In genomic region chr6:17943877-17944617, GRCm38 (mm10) we compare ENCODE assay signal across 13 mouse cellular contexts.
A peak's percentile ranks its signal among the peaks of the same experiment; 100 is the strongest.
DNase-seq lines count a peak whose midpoint lies in the region; ATAC-seq lines count a peak whose summit lies in the region.
"Had no signal": no experiment of that assay in that cellular context is flagged by ENCODE, and none has a peak within 500 bp of the region (broad histone marks: within the 10 kb centered on the region; RNA-seq: fewer than 3 reads in every experiment).

No protein-coding gene starts in this region.

- H3K27me3 ChIP-seq in forebrain, embryonic 11.5 days (ENCODE audit: control insufficient read depth, insufficient read depth, low read length), result no peaks in the 10 kb centered on the region
- H3K27me3 ChIP-seq in forebrain, embryonic 10.5 days (ENCODE audit: poor library complexity, severe bottlenecking), result no peaks in the 10 kb centered on the region
- no peaks in the 10 kb centered on the region for H3K27me3 ChIP-seq in intestine, embryonic 14.5 days (replicated peaks; ENCODE audit: control insufficient read depth, insufficient read depth, low read length)
- H3K27me3 ChIP-seq in hindbrain, embryonic 16.5 days (replicated peaks; ENCODE audit: control insufficient read depth, insufficient read depth, low read length), result no peaks in the 10 kb centered on the region
- H3K27me3 ChIP-seq: liver, embryonic 12.5 days had no signal

- WGBS in forebrain, embryonic 11.5 days, result 91% methylated on average over 9 of the region's 9 CpGs
- 86% methylated on average over 9 of the region's 9 CpGs for WGBS in forebrain, embryonic 10.5 days
- WGBS in intestine, embryonic 14.5 days, result 41% methylated on average over 9 of the region's 9 CpGs
- WGBS in hindbrain, embryonic 16.5 days, result 77% methylated on average over 9 of the region's 9 CpGs

- H3K4me1 ChIP-seq in forebrain, embryonic 11.5 days (replicated peaks; ENCODE audit: control insufficient read depth, insufficient read depth, low read length), result no peaks in the 10 kb centered on the region
- no peaks in the 10 kb centered on the region for H3K4me1 ChIP-seq in forebrain, embryonic 10.5 days
- 0 out of 2 replicates have a peak, but pooled peaks cover 4% of the 10 kb centered on the region for H3K4me1 ChIP-seq in intestine, embryonic 14.5 days (replicated peaks; ENCODE audit: control insufficient read depth, insufficient read depth, low read length)
- no peaks in the 10 kb centered on the region for H3K4me1 ChIP-seq in hindbrain, embryonic 16.5 days (ENCODE audit: control insufficient read depth, insufficient read depth, low read depth, low read length)

- no peak overlapping the region for H3K4me2 ChIP-seq in forebrain, embryonic 11.5 days (ENCODE audit: low read depth, low read length, severe bottlenecking)
- H3K4me2 ChIP-seq in intestine, embryonic 14.5 days (ENCODE audit: low read length), result no peak overlapping the region
- H3K4me2 ChIP-seq in hindbrain, embryonic 16.5 days (ENCODE audit: low read length), result no peak overlapping the region
- H3K4me2 ChIP-seq: liver, embryonic 12.5 days had no signal

- H3K27ac ChIP-seq in forebrain, embryonic 11.5 days (ENCODE audit: low read depth, low read length), result no peak overlapping the region
- H3K27ac ChIP-seq in forebrain, embryonic 10.5 days, result no peak overlapping the region
- H3K27ac ChIP-seq in intestine, embryonic 14.5 days (ENCODE audit: low read depth), result no peak overlapping the region
- no peak overlapping the region for H3K27ac ChIP-seq in hindbrain, embryonic 16.5 days (ENCODE audit: low read depth, low read length)
- H3K27ac ChIP-seq: liver, embryonic 12.5 days had no signal

- DNase-seq in forebrain, embryonic 11.5 days (ENCODE audit: low spot score), result peak; percentile 17
- no peak for DNase-seq in forebrain, embryonic 10.5 days (ENCODE audit: extremely low spot score, low spot score)
- DNase-seq in heart, postnatal 4 days, result peak; percentile 32
- DNase-seq in heart, postnatal 36 days, result no peak
- no peak for DNase-seq in intestine, embryonic 14.5 days (ENCODE audit: low spot score)
- DNase-seq in lung, postnatal 25 days (ENCODE audit: low spot score), result peak; percentile 47
- DNase-seq in embryo, embryonic 10.5 days (ENCODE audit: low spot score), result no peak
- DNase-seq: adrenal gland, adult 2 months; cerebellum, adult 2 months; gastrocnemius, postnatal 10 days; kidney, postnatal 10 days had no signal

- H3K9me3 ChIP-seq in forebrain, embryonic 11.5 days (ENCODE audit: control insufficient read depth, low read length), result no peaks in the 10 kb centered on the region
- no peaks in the 10 kb centered on the region for H3K9me3 ChIP-seq in forebrain, embryonic 10.5 days
- H3K9me3 ChIP-seq in intestine, embryonic 14.5 days (ENCODE audit: control insufficient read depth, low read length), result no peaks in the 10 kb centered on the region
- H3K9me3 ChIP-seq in hindbrain, embryonic 16.5 days (ENCODE audit: control insufficient read depth, low read length), result no peaks in the 10 kb centered on the region
- H3K9me3 ChIP-seq: liver, embryonic 12.5 days had no signal

- no peak overlapping the region for H3K9ac ChIP-seq in forebrain, embryonic 11.5 days (ENCODE audit: low read length)
- no peak overlapping the region for H3K9ac ChIP-seq in intestine, embryonic 14.5 days (ENCODE audit: low read length)
- no peak overlapping the region for H3K9ac ChIP-seq in hindbrain, embryonic 16.5 days (ENCODE audit: low read depth, low read length)
- H3K9ac ChIP-seq: liver, embryonic 12.5 days had no signal

- H3K36me3 ChIP-seq in forebrain, embryonic 11.5 days (ENCODE audit: control insufficient read depth, insufficient read depth, low read length), result no peaks in the 10 kb centered on the region
- H3K36me3 ChIP-seq in forebrain, embryonic 10.5 days (replicated peaks), result no peaks in the 10 kb centered on the region; the same call in 1 of the 2 replicates
- no peaks in the 10 kb centered on the region for H3K36me3 ChIP-seq in intestine, embryonic 14.5 days (ENCODE audit: control insufficient read depth, insufficient read depth, low read length)
- H3K36me3 ChIP-seq in hindbrain, embryonic 16.5 days (ENCODE audit: control insufficient read depth, insufficient read depth, low read length), result 0 out of 2 replicates have a peak, but pooled peaks cover 9% of the 10 kb centered on the region

- H3K4me3 ChIP-seq in forebrain, embryonic 11.5 days (ENCODE audit: low read depth, low read length), result no peak overlapping the region
- no peak overlapping the region for H3K4me3 ChIP-seq in forebrain, embryonic 10.5 days
- H3K4me3 ChIP-seq in intestine, embryonic 14.5 days (ENCODE audit: low read depth, low read length), result no peak overlapping the region
- no peak overlapping the region for H3K4me3 ChIP-seq in hindbrain, embryonic 16.5 days (ENCODE audit: low read length)
- H3K4me3 ChIP-seq: liver, embryonic 12.5 days had no signal

- no peak for ATAC-seq in forebrain, embryonic 11.5 days (replicated peaks; ENCODE audit: low FRiP score)
- ATAC-seq in intestine, embryonic 14.5 days (replicated peaks; ENCODE audit: low FRiP score, low TSS enrichment, low read depth), result peak; percentile 47; the same call in 1 of the 2 replicates
- ATAC-seq in hindbrain, embryonic 16.5 days, result no peak
- ATAC-seq: liver, embryonic 12.5 days had no signal

- intact Hi-C loops in heart, postnatal 36 days (cut with DNase I), result no loop called here

Comparison
In these comparisons a context has a peak if more than half of its experiments do, and no peak if none do; other contexts are left out.
1. DNase-seq: peak in forebrain, embryonic 11.5 days (single experiment), heart, postnatal 4 days (single experiment) and lung, postnatal 25 days (single experiment); none in forebrain, embryonic 10.5 days (single experiment), heart, postnatal 36 days (0 of 2), intestine, embryonic 14.5 days (single experiment) and embryo, embryonic 10.5 days (single experiment).